In the genomic region with DNA sequence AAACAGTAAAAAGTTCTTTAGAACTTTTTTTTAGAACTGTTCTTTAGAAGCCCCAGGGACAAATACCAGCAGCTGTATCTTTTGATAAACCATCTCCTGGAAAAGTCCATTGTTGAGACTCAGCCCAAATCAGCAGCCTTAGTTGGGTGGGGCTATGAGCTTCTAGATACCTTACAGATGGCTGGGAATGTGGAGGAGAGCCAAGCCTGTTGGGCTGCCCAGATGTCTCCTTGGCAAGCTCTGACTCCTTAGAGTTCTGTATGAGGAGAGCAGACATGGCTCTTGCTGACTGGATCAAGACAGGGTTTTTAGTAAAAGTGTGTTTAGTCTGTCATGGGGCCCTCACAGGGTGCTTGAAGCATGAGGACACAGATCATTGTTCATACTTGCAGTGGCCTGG, we compare ENCODE assay signal across 12 mouse cellular contexts. TPM values are rescaled to one million over a fixed set of nuclear protein-coding genes. Genes with fewer than 3 reads are reported as not detected.
A peak's percentile ranks its signal among the peaks of the same experiment; 100 is the strongest.
DNase-seq lines count a peak whose midpoint lies in the region; ATAC-seq and TF ChIP-seq lines count a peak whose summit lies in the region.
"Had no signal": no experiment of that assay in that cellular context is flagged by ENCODE, and none has a peak within 500 bp of the region (broad histone marks: within the 10 kb centered on the region; RNA-seq: fewer than 3 reads in every experiment).

No protein-coding gene starts in this region.

- TF ChIP-seq CTCF in midbrain, postnatal 0 days (IDR thresholded peaks at IDR 0.05), result no peak
- TF ChIP-seq CTCF in left cerebral cortex, adult 2 months (IDR thresholded peaks at IDR 0.05), result no peak

- no peak overlapping the region for H3K9ac ChIP-seq in midbrain, postnatal 0 days (replicated peaks; ENCODE audit: low read length, poor library complexity, severe bottlenecking)
- H3K9ac ChIP-seq: embryonic facial prominence, embryonic 15.5 days; hindbrain, embryonic 14.5 days; lung, embryonic 15.5 days had no signal

- H3K4me1 ChIP-seq in midbrain, postnatal 0 days (ENCODE audit: insufficient read depth, low read length), result 0 out of 2 replicates have a peak, but pooled peaks cover 2% of the 10 kb centered on the region
- peaks cover 6% of the 10 kb centered on the region; the same call in 1 of the 2 replicates for H3K4me1 ChIP-seq in midbrain, embryonic 10.5 days
- H3K4me1 ChIP-seq: lung, embryonic 15.5 days had no signal

- ATAC-seq in midbrain, postnatal 0 days (ENCODE audit: low FRiP score), result no peak

- intact Hi-C loops in left cerebral cortex, adult 2 months (cut with DNase I), result no loop called here

- H3K4me2 ChIP-seq in midbrain, postnatal 0 days (ENCODE audit: low read depth, low read length, poor library complexity, severe bottlenecking), result no peak overlapping the region
- H3K4me2 ChIP-seq: embryonic facial prominence, embryonic 15.5 days; hindbrain, embryonic 14.5 days; lung, embryonic 15.5 days had no signal

- no peak overlapping the region for H3K27ac ChIP-seq in midbrain, postnatal 0 days (ENCODE audit: low read depth, low read length)
- H3K27ac ChIP-seq in midbrain, embryonic 10.5 days (replicated peaks), result no peak overlapping the region
- H3K27ac ChIP-seq in left cerebral cortex, adult 2 months, result no peak overlapping the region
- H3K27ac ChIP-seq: embryonic facial prominence, embryonic 15.5 days; hindbrain, embryonic 14.5 days; lung, embryonic 15.5 days had no signal

- no peak overlapping the region for H3K4me3 ChIP-seq in midbrain, postnatal 0 days (ENCODE audit: low read depth, low read length)
- H3K4me3 ChIP-seq in midbrain, embryonic 10.5 days, result no peak overlapping the region
- H3K4me3 ChIP-seq in left cerebral cortex, adult 2 months, result no peak overlapping the region
- H3K4me3 ChIP-seq: embryonic facial prominence, embryonic 15.5 days; lung, embryonic 15.5 days had no signal

- peak; percentile 2 to 6 for DNase-seq in heart, adult 9 months (ENCODE audit: low spot score in 2 of 2)
- no peak for DNase-seq in heart, adult 8-10 months (ENCODE audit: low spot score)
- DNase-seq in midbrain, postnatal 0 days (ENCODE audit: low spot score), result peak; percentile 72
- DNase-seq in midbrain, embryonic 10.5 days (ENCODE audit: low spot score), result no peak
- peak; percentile 24 to 32 for DNase-seq in left cerebral cortex, adult 2 months (ENCODE audit: extremely low spot score in 1 of 2, low spot score in 2 of 2)
- DNase-seq in telencephalon, adult 2 months (ENCODE audit: low read depth, low spot score), result peak; percentile 55
- no peak for DNase-seq in urinary bladder, adult 18-20 months (ENCODE audit: low spot score in 2 of 2)
- DNase-seq: kidney, postnatal 14 days had no signal

- no peaks in the 10 kb centered on the region for H3K9me3 ChIP-seq in midbrain, postnatal 0 days (ENCODE audit: low read length)
- H3K9me3 ChIP-seq in midbrain, embryonic 10.5 days (replicated peaks), result no peaks in the 10 kb centered on the region
- H3K9me3 ChIP-seq: embryonic facial prominence, embryonic 15.5 days; lung, embryonic 15.5 days had no signal

- H3K36me3 ChIP-seq in midbrain, postnatal 0 days (ENCODE audit: insufficient read depth, low read length), result no peaks in the 10 kb centered on the region
- H3K36me3 ChIP-seq in midbrain, embryonic 10.5 days, result no peaks in the 10 kb centered on the region
- H3K36me3 ChIP-seq: embryonic facial prominence, embryonic 15.5 days; lung, embryonic 15.5 days had no signal

- no peaks in the 10 kb centered on the region for H3K27me3 ChIP-seq in midbrain, postnatal 0 days (ENCODE audit: insufficient read depth, low read length)
- H3K27me3 ChIP-seq in midbrain, embryonic 10.5 days (ENCODE audit: low read depth, poor library complexity, severe bottlenecking), result no peaks in the 10 kb centered on the region
- H3K27me3 ChIP-seq: embryonic facial prominence, embryonic 15.5 days; lung, embryonic 15.5 days had no signal

RNA-seq across cellular contexts. Expression of gene Tcerg1l, which starts 53.8 kb away (rescaled TPM):
- not detected for total RNA-seq in heart, adult 8-10 months (2022)
- total RNA-seq in midbrain, postnatal 0 days (2014; rRNA removed), result 31.2 and 38.2 TPM in 2 replicates
- polyA plus RNA-seq in midbrain, postnatal 0 days (2015; fragmentation: Nextera tagmentation; extraction: Ambion mirVana), result 35.8 and 36.0 TPM in 2 replicates
- 2.1 and 2.6 TPM in 2 replicates for polyA plus RNA-seq in midbrain, embryonic 10.5 days (2016; fragmentation: Nextera tagmentation; extraction: Ambion mirVana)
- 10 to 100 TPM; 12.8 TPM for total RNA-seq in left cerebral cortex, adult 2 months (2021)
- total RNA-seq: gastrocnemius, adult 8-10 months had no signal

Comparison
In these comparisons a context has a peak if more than half of its experiments do, and no peak if none do; other contexts are left out.
1. DNase-seq: peak in heart, adult 9 months (2 of 2), midbrain, postnatal 0 days (single experiment), left cerebral cortex, adult 2 months (2 of 2) and telencephalon, adult 2 months (single experiment); none in heart, adult 8-10 months (single experiment), midbrain, embryonic 10.5 days (single experiment) and urinary bladder, adult 18-20 months (0 of 2).
2. RNA of gene Tcerg1l, which starts 53.8 kb away (total RNA-seq): 31.2 to 38.2 TPM in midbrain, postnatal 0 days and 12.8 TPM in left cerebral cortex, adult 2 months; not detected in heart, adult 8-10 months; every median in the first group is over 10 times any median in the second.